Mouse (Mus musculus) MEL (cell line): ENCODE data around the gene Sorbs2. TPM values are rescaled to one million over a fixed set of nuclear protein-coding genes. Genes with fewer than 3 reads are reported as not detected.

Experiments used
- DNase-seq: peaks from one replicate; pipeline ENCODE4 v3.0.0; 2011; ENCODE audit warnings: low read depth, low spot score
- H3K27ac ChIP-seq: 2 replicates; pipeline ENCODE4 v1.5.1; 2012; ENCODE audit warnings: low read depth, mild to moderate bottlenecking, control low read depth, low read length, moderate library complexity; ENCODE audit not compliant: control insufficient read depth
- H3K27me3 ChIP-seq, 2 experiments: fragments of 150-350 bp in 1 of 2; sonication (generic) in 1 of 2; 2 replicates each; pipeline ENCODE4 v1.6.1; 2012; ENCODE audit warnings: low read length in 2 of 2, mild to moderate bottlenecking in 2 of 2, improper control_type of control experiment in 1 of 2, moderate library complexity in 1 of 2; ENCODE audit not compliant: insufficient read depth in 2 of 2, control insufficient read depth in 1 of 2
- H3K36me3 ChIP-seq, 2 experiments: 2 replicates each; pipeline ENCODE4 v1.6.1; 2012 to 2014; ENCODE audit warnings: low read length in 2 of 2, improper control_type of control experiment in 1 of 2, inconsistent platforms in 1 of 2, mild to moderate bottlenecking in 1 of 2; ENCODE audit not compliant: insufficient read depth in 2 of 2, control insufficient read depth in 1 of 2
- H3K4me1 ChIP-seq, 2 experiments: fragments of 150-350 bp in 1 of 2; sonication (generic) in 1 of 2; 2 replicates each; pipeline ENCODE4 v1.6.1; 2012; ENCODE audit warnings: low read length in 2 of 2, improper control_type of control experiment in 1 of 2, mild to moderate bottlenecking in 1 of 2; ENCODE audit not compliant: insufficient read depth in 2 of 2, control insufficient read depth in 1 of 2
- H3K4me3 ChIP-seq, 2 experiments: fragments of 150-350 bp in 1 of 2; sonication (generic) in 1 of 2; 2 replicates each; pipeline ENCODE4 v1.5.1; 2012; ENCODE audit warnings: low read depth in 2 of 2, low read length in 2 of 2, mild to moderate bottlenecking in 2 of 2, moderate library complexity in 2 of 2, control low read depth in 1 of 2, improper control_type of control experiment in 1 of 2; ENCODE audit not compliant: control insufficient read depth in 1 of 2, insufficient read depth in 1 of 2
- H3K79me2 ChIP-seq: 2 replicates; pipeline ENCODE4 v1.6.1; 2012; ENCODE audit warnings: mild to moderate bottlenecking, low read length, moderate library complexity; ENCODE audit not compliant: control insufficient read depth, poor library complexity, insufficient read depth
- H3K9ac ChIP-seq: 2 replicates; pipeline ENCODE4 v1.6.1; 2012; ENCODE audit warnings: low read depth, mild to moderate bottlenecking, control low read depth, low read length, moderate library complexity; ENCODE audit not compliant: control insufficient read depth, poor library complexity, severe bottlenecking
- H3K9me3 ChIP-seq: fragments of 150-350 bp; sonication (generic); replicated peaks from 2 replicates; pipeline ENCODE4 v1.6.1; 2012; ENCODE audit warnings: mild to moderate bottlenecking, low read length, improper control_type of control experiment, moderate library complexity; ENCODE audit not compliant: insufficient read depth
- CHD1 ChIP-seq: IDR thresholded peaks from 2 replicates; pipeline ENCODE4 v1.6.1; 2012; ENCODE audit warnings: low read depth, mild to moderate bottlenecking, inconsistent platforms, low read length, improper control_type of control experiment
- CHD2 ChIP-seq: IDR thresholded peaks from 2 replicates; pipeline ENCODE4 v1.6.1; 2011; ENCODE audit warnings: low read length, improper control_type of control experiment
- CTCF ChIP-seq, 3 experiments: IDR thresholded peaks in 2 of 3; conservative IDR thresholded peaks in 1 of 3; 2 replicates each; pipeline ENCODE4 v1.5.1; 2011 to 2012; ENCODE audit warnings: low read length in 3 of 3, low read depth in 2 of 3, mild to moderate bottlenecking in 2 of 3, improper control_type of control experiment in 1 of 3, inconsistent platforms in 1 of 3, mixed read lengths in 1 of 3, moderate library complexity in 1 of 3; ENCODE audit not compliant: control insufficient read depth in 1 of 3, insufficient read depth in 1 of 3, poor library complexity in 1 of 3, severe bottlenecking in 1 of 3
- E2F4 ChIP-seq: IDR thresholded peaks from 2 replicates; pipeline ENCODE4 v1.6.1; 2011; ENCODE audit warnings: low read depth, low read length, improper control_type of control experiment, borderline replicate concordance
- EP300 ChIP-seq, 2 experiments: IDR thresholded peaks; 2 replicates each; pipeline ENCODE4 v1.6.1; 2011; ENCODE audit warnings: improper control_type of control experiment in 2 of 2, low read length in 2 of 2, low read depth in 1 of 2, mild to moderate bottlenecking in 1 of 2
- GABPA ChIP-seq: IDR thresholded peaks from 2 replicates; pipeline ENCODE4 v1.6.1; 2012; ENCODE audit warnings: low read depth, mild to moderate bottlenecking, inconsistent platforms, low read length, improper control_type of control experiment, moderate library complexity
- GATA1 ChIP-seq: IDR thresholded peaks from 2 replicates; pipeline ENCODE4 v1.6.1; 2011; ENCODE audit warnings: low read depth, low read length, improper control_type of control experiment
- KAT2A ChIP-seq: conservative IDR thresholded peaks from 2 replicates; pipeline ENCODE4 v1.6.1; 2012; ENCODE audit warnings: low read depth, low read length, improper control_type of control experiment, inconsistent platforms
- MAX ChIP-seq: IDR thresholded peaks from 2 replicates; pipeline ENCODE4 v1.6.1; 2011; ENCODE audit warnings: low read length, improper control_type of control experiment
- MYC ChIP-seq: IDR thresholded peaks from 2 replicates; pipeline ENCODE4 v1.6.1; 2011; ENCODE audit warnings: low read depth, mild to moderate bottlenecking, low read length, improper control_type of control experiment, moderate library complexity
- NELFE ChIP-seq: IDR thresholded peaks from 2 replicates; pipeline ENCODE4 v1.6.1; 2011; ENCODE audit warnings: low read depth, low read length, improper control_type of control experiment
- POLR2AphosphoS2 ChIP-seq: IDR thresholded peaks from 2 replicates; pipeline ENCODE4 v1.6.1; 2011; ENCODE audit warnings: low read length, improper control_type of control experiment
- RAD21 ChIP-seq: IDR thresholded peaks from 2 replicates; pipeline ENCODE4 v1.6.1; 2011; ENCODE audit warnings: mild to moderate bottlenecking, low read depth, low read length, improper control_type of control experiment
- SMC3 ChIP-seq: IDR thresholded peaks from 2 replicates; pipeline ENCODE4 v1.6.1; 2011; ENCODE audit warnings: low read depth, low read length, improper control_type of control experiment
- TAL1 ChIP-seq: IDR thresholded peaks from 2 replicates; pipeline ENCODE4 v1.6.1; 2012; ENCODE audit warnings: mild to moderate bottlenecking, inconsistent platforms, low read length, moderate library complexity, mixed read lengths
- TBP ChIP-seq: IDR thresholded peaks from 2 replicates; pipeline ENCODE4 v1.8.0; 2011; ENCODE audit warnings: low read depth, low read length, improper control_type of control experiment
- TCF12 ChIP-seq: IDR thresholded peaks from 2 replicates; pipeline ENCODE4 v1.6.1; 2014; ENCODE audit warnings: low read depth, mild to moderate bottlenecking, inconsistent platforms, low read length, improper control_type of control experiment, moderate library complexity
- USF1 ChIP-seq: IDR thresholded peaks from 2 replicates; pipeline ENCODE4 v1.6.1; 2014; ENCODE audit warnings: low read depth, mild to moderate bottlenecking, inconsistent platforms, low read length, improper control_type of control experiment, moderate library complexity
- USF2 ChIP-seq, 2 experiments: IDR thresholded peaks; 2 replicates each; pipeline ENCODE4 v1.6.1; 2011 to 2012; ENCODE audit warnings: improper control_type of control experiment in 2 of 2, low read length in 2 of 2, borderline replicate concordance in 1 of 2, inconsistent platforms in 1 of 2, low read depth in 1 of 2, mild to moderate bottlenecking in 1 of 2; ENCODE audit not compliant: insufficient read depth in 1 of 2
- ZC3H11A ChIP-seq: IDR thresholded peaks from 2 replicates; pipeline ENCODE4 v1.6.1; 2012; ENCODE audit warnings: low read depth, mild to moderate bottlenecking, inconsistent platforms, low read length, improper control_type of control experiment
- ZKSCAN1 ChIP-seq: IDR thresholded peaks from 2 replicates; pipeline ENCODE4 v1.6.1; 2012; ENCODE audit warnings: low read depth, mild to moderate bottlenecking, inconsistent platforms, low read length, improper control_type of control experiment, moderate library complexity
- ZMIZ1 ChIP-seq: IDR thresholded peaks from 2 replicates; pipeline ENCODE4 v1.6.1; 2012; ENCODE audit warnings: low read depth, mild to moderate bottlenecking, inconsistent platforms, low read length, improper control_type of control experiment, moderate library complexity
- ZNF384 ChIP-seq: IDR thresholded peaks from 2 replicates; pipeline ENCODE4 v1.6.1; 2012; ENCODE audit warnings: low read depth, mild to moderate bottlenecking, inconsistent platforms, low read length, improper control_type of control experiment
- polyA plus RNA-seq, 2 experiments: library from polyadenylated mRNA; stranded (reverse) in 1 of 2; unstranded in 1 of 2; fragments of >175 nt in 1 of 2; fragments of >200 nt in 1 of 2; gene quantifications; 2 replicates each; pipeline versions ENCODE4 v1.2.1 to v1.2.4; 2012; ENCODE audit warnings: low replicate concordance in 2 of 2, low read depth in 1 of 2; ENCODE audit not compliant: insufficient read length in 2 of 2, insufficient read depth in 1 of 2, missing spikeins in 1 of 2
- total RNA-seq: library from RNA; depleted of rRNA; stranded (reverse); fragments of 300-350 nt; gene quantifications from 2 replicates; pipeline ENCODE4 v1.2.3, GENCODE M21; 2012

Sorbs2 gene
- total and polyA plus RNA-seq, 3 experiments: not detected

DNA sequence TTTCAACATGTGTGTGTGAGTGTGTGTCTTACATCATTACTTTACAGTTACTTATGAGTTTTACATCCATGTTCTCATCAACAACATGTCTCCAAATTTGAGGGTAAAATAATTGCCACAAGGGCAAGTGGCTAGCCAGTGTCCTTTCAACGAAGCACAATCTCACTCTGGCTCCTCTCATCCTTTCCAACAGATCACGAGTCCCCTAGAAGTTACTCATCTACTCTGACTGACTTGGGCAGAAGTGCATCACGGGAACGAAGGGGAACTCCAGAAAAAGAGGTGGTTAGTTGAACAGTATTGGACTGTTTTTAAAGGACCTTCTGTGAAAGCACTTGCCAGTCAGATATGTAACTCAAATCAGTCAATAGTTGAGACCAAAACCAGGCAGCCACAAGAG lies 291.9 kb downstream of the Sorbs2 start:
- H3K9ac ChIP-seq: no peak overlapping the region
- H3K4me1 ChIP-seq: no peaks in the 10 kb centered on the region
- no peak overlapping the region for H3K4me3 ChIP-seq
- no peaks in the 10 kb centered on the region for H3K9me3 ChIP-seq
- H3K27ac ChIP-seq: no peak overlapping the region
- DNase-seq: no peak
- H3K79me2 ChIP-seq: no peaks in the 10 kb centered on the region
- no peaks in the 10 kb centered on the region for H3K36me3 ChIP-seq
- no peaks in the 10 kb centered on the region for H3K27me3 ChIP-seq
- TF ChIP-seq TAL1 (no peak), SMC3 (no peak), USF2 (IDR thresholded peaks at IDR 0.05; ENCODE audit: borderline replicate concordance in 1 of 2, insufficient read depth in 1 of 2, low read depth in 1 of 2, low read length in 2 of 2) (no peak), MAX (no peak)

DNA sequence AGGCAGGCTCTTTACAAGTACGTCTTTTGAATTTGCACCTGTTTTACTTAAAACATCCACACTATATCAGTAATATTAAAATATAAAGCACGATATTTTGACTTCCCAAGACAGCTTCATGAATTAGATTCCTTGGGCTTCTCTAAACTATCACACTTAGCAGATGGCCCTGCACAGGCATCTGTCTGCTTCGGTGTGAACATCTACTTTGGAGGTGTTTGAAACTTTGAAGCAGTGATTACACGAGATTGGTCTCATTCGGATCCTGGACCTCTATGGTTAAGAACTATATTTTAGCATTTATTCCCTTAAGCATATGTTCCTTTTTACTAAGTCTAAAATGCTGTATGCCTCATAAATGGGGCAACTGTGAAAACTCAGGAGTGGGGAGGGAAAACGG lies 301.0 kb downstream of the Sorbs2 start:
- no peaks in the 10 kb centered on the region for H3K79me2 ChIP-seq
- H3K9ac ChIP-seq: no peak overlapping the region
- TF ChIP-seq TBP (no peak), NELFE (no peak), E2F4 (no peak)
- TF ChIP-seq, all 39 proteins: peak for 0
- Histone ChIP-seq H3K4me3 (no peak overlapping the region), H3K27me3 (peaks cover 0 to 2% of the 10 kb centered on the region in 2 experiments; a peak in 1 of 4 replicates), H3K27ac (no peak overlapping the region), H3K9me3 (no peaks in the 10 kb centered on the region), H3K4me1 (no peaks in the 10 kb centered on the region), H3K36me3 (no peaks in the 10 kb centered on the region)
- DNase-seq: no peak

DNA sequence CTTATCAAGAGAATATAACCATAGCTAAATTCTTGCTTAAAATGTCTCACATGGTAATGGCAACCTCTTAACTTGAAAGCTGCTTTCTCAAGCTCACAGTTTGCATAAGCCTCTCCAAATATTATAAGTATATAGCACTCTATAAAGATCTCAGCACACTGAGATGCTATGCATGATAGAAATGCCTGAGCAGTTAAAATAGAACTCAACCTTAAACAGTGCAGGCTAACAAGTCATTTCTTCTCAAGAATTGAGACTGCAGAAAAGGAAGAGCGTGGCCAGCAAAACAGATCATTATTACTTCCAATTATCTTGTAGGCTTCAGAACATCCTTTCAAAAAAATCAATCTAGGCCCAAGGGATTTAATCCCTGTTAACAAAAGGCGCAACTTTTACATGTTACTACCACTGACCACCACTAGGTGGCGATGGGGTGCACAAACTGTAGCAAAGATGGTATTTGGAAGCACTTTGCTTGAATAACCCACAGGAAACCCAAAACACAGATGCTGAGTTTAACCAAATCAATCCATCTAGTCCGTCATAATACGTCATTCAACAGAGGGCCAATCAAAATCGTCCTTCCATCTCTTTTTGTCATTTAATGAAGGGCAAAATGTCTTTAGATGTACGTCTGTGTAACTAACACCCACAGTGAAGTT lies 309.3 kb downstream of the Sorbs2 start:
- no peak for TF ChIP-seq POLR2AphosphoS2
- no peak for TF ChIP-seq ZMIZ1
- no peak for TF ChIP-seq ZKSCAN1
- no peak for TF ChIP-seq MYC
- TF ChIP-seq GABPA: no peak
- TF ChIP-seq RAD21: peak; percentile 68
- TF ChIP-seq ZNF384: no peak
- no peak for TF ChIP-seq CHD1
- TF ChIP-seq CTCF (IDR thresholded peaks at IDR 0.05 in 2 of 3, conservative IDR thresholded peaks at IDR 0.05 in 1 of 3; ENCODE audit: control insufficient read depth in 1 of 3, insufficient read depth in 1 of 3, low read depth in 2 of 3, low read length in 3 of 3, poor library complexity in 1 of 3, severe bottlenecking in 1 of 3): peak; percentile 69 to 87 (median 83)
- TF ChIP-seq KAT2A: no peak
- TF ChIP-seq ZC3H11A: peak; percentile 61
- no peak for TF ChIP-seq GATA1
- no peak for TF ChIP-seq USF1
- TF ChIP-seq TCF12: no peak
- TF ChIP-seq SMC3: peak; percentile 83
- TF ChIP-seq CHD2: no peak
- no peak for TF ChIP-seq EP300 (IDR thresholded peaks at IDR 0.05; ENCODE audit: low read depth in 1 of 2, low read length in 2 of 2)
- peaks cover 0 to 2% of the 10 kb centered on the region in 2 experiments; a peak in 2 of 4 replicates for H3K27me3 ChIP-seq
- no peak overlapping the region for H3K4me3 ChIP-seq
- H3K9ac ChIP-seq: no peak overlapping the region
- no peaks in the 10 kb centered on the region for H3K79me2 ChIP-seq
- peak; percentile 56 for DNase-seq
- no peaks in the 10 kb centered on the region for H3K4me1 ChIP-seq
- H3K36me3 ChIP-seq: no peaks in the 10 kb centered on the region
- no peak overlapping the region for H3K27ac ChIP-seq
- no peaks in the 10 kb centered on the region for H3K9me3 ChIP-seq
